Mouse (Mus musculus): Measurements from ENCODE around the gene Rusc2.

- TF ChIP-seq GATA1 (IDR thresholded peaks at IDR 0.05; ENCODE audit: borderline replicate concordance, low read length) (no peak), FLI1 (IDR thresholded peaks at IDR 0.05; ENCODE audit: low read length) (no peak)
These were observed 41.6 kb downstream of the Rusc2 start for GRCm38 (mm10) chr4:43423267-43423934.

Measured in megakaryocyte, embryonic 14.5 days (primary cell).